8 mouse cellular contexts compared by ENCODE assay signal in the genomic region with DNA sequence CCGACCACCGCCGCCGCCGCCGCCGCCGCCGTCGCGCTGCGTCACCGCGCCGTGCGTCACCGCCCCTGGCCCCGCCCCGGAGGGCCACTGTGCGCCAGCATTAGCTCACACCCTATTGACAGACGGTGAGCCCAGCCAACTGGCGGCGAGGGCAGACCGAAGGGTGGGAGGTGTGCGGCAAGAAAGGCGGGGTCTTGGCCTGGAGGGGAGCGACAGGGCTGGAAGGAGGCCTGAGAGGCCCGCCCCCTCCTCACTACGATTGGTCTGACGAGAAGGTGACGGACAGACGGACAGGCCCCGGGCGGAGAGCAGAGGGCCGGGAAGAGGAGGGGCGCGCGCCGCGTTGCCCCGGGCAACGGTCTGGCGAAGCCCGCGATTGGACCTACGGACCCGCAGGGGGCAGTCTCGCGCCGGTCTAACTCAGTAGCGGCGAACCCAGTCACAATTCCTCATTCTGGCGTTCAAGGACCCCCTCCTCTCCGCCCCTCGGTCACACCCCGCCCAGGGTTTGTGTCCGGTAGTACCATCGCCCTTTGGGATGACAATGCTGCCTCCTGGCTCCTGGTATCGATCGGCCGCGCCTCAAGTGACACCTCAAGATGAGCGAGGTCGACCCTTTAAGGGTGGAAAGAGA. TPM values are rescaled to one million over a fixed set of nuclear protein-coding genes. Genes with fewer than 3 reads are reported as not detected.
A peak's percentile ranks its signal among the peaks of the same experiment; 100 is the strongest.
DNase-seq lines count a peak whose midpoint lies in the region; ATAC-seq lines count a peak whose summit lies in the region.

No protein-coding gene starts in this region.

- peak; percentile 99 for ATAC-seq in hindbrain, embryonic 11.5 days (ENCODE audit: low FRiP score)

- H3K36me3 ChIP-seq in hindbrain, embryonic 11.5 days (ENCODE audit: control insufficient read depth, insufficient read depth, low read length), result no peaks in the 10 kb centered on the region

- peak; percentile 100 for DNase-seq in Muller cell, postnatal 12 days (ENCODE audit: inconsistent ontology term)
- peak; percentile 100 for DNase-seq in cerebellum, adult 9-11 months
- DNase-seq in frontal cortex, adult 2 months (ENCODE audit: extremely low spot score in 1 of 2, low spot score in 1 of 2), result peak; percentile 100
- DNase-seq in hindbrain, embryonic 11.5 days (ENCODE audit: low spot score), result peak; percentile 99
- DNase-seq in layer of hippocampus, postnatal 10 days (ENCODE audit: low spot score in 2 of 2), result peak; percentile 100
- DNase-seq in lung, postnatal 10 days, result peak; percentile 100
- DNase-seq in ovary, postnatal 36 days (ENCODE audit: low spot score), result peak; percentile 100
- DNase-seq in thymus, postnatal 25 days, result peak; percentile 100

- under 1% methylated on average over 43 of the region's 64 CpGs for WGBS in hindbrain, embryonic 11.5 days

- peak overlapping the region; percentile 53; the same call in 1 of the 2 replicates for H3K27ac ChIP-seq in hindbrain, embryonic 11.5 days (ENCODE audit: low read depth, low read length)

- peak overlapping the region; percentile 83 for H3K9ac ChIP-seq in hindbrain, embryonic 11.5 days (ENCODE audit: low read depth, low read length)

- H3K9me3 ChIP-seq in hindbrain, embryonic 11.5 days (ENCODE audit: control insufficient read depth, low read length), result no peaks in the 10 kb centered on the region

- H3K4me3 ChIP-seq in hindbrain, embryonic 11.5 days (ENCODE audit: low read depth, low read length), result peak overlapping the region; percentile 72

- H3K4me1 ChIP-seq in hindbrain, embryonic 11.5 days (replicated peaks; ENCODE audit: control insufficient read depth, insufficient read depth, low read length), result peaks cover 5% of the 10 kb centered on the region; the same call in 1 of the 2 replicates

- no peaks in the 10 kb centered on the region for H3K27me3 ChIP-seq in hindbrain, embryonic 11.5 days (ENCODE audit: control insufficient read depth, insufficient read depth, low read length)

- H3K4me2 ChIP-seq in hindbrain, embryonic 11.5 days (replicated peaks; ENCODE audit: low read depth, low read length), result peak overlapping the region; percentile 60

RNA-seq across cellular contexts. Expression of gene Gmfg, which starts 0.9 kb away (rescaled TPM):
- 4.0 and 5.2 TPM in 2 replicates for polyA plus RNA-seq in frontal cortex, adult 2 months (2012; rRNA removed)
- 6.5 and 8.7 TPM in 2 replicates for polyA plus RNA-seq in hindbrain, embryonic 11.5 days (2014; fragmentation: Nextera tagmentation; extraction: Ambion mirVana)
- total RNA-seq in layer of hippocampus, postnatal 10 days (2021), result 1 to 10 TPM; 4.2 to 4.3 TPM

RNA-seq across cellular contexts. Expression of gene Lrfn1, which starts 15.4 kb away (rescaled TPM):
- 39.9 and 40.4 TPM in 2 replicates for polyA plus RNA-seq in frontal cortex, adult 2 months (2012; rRNA removed)
- 5.8 and 6.6 TPM in 2 replicates for polyA plus RNA-seq in hindbrain, embryonic 11.5 days (2014; fragmentation: Nextera tagmentation; extraction: Ambion mirVana)
- 10 to 100 TPM; 91.8 to 96.1 TPM for total RNA-seq in layer of hippocampus, postnatal 10 days (2021)

RNA-seq across cellular contexts. Expression of gene Paf1, which starts 43.6 kb away (rescaled TPM):
- 149 and 182 TPM in 2 replicates for polyA plus RNA-seq in frontal cortex, adult 2 months (2012; rRNA removed)
- 77.6 and 79.9 TPM in 2 replicates for polyA plus RNA-seq in hindbrain, embryonic 11.5 days (2014; fragmentation: Nextera tagmentation; extraction: Ambion mirVana)
- 10 to 100 TPM; 73.3 to 93.0 TPM for total RNA-seq in layer of hippocampus, postnatal 10 days (2021)

RNA-seq across cellular contexts. Expression of gene Med29, which starts 43.9 kb away (rescaled TPM):
- polyA plus RNA-seq in frontal cortex, adult 2 months (2012; rRNA removed), result 32.8 and 39.2 TPM in 2 replicates
- polyA plus RNA-seq in hindbrain, embryonic 11.5 days (2014; fragmentation: Nextera tagmentation; extraction: Ambion mirVana), result 47.6 and 49.7 TPM in 2 replicates
- total RNA-seq in layer of hippocampus, postnatal 10 days (2021), result 10 to 100 TPM; 20.5 to 20.9 TPM

RNA-seq across cellular contexts. Expression of gene Zfp36, which starts 56.3 kb away (rescaled TPM):
- polyA plus RNA-seq in frontal cortex, adult 2 months (2012; rRNA removed), result 3.1 and 3.9 TPM in 2 replicates
- 3.4 and 3.9 TPM in 2 replicates for polyA plus RNA-seq in hindbrain, embryonic 11.5 days (2014; fragmentation: Nextera tagmentation; extraction: Ambion mirVana)
- 1 to 10 TPM; 3.4 to 3.9 TPM for total RNA-seq in layer of hippocampus, postnatal 10 days (2021)

Comparison
In these comparisons a context has a peak if more than half of its experiments do, and no peak if none do; other contexts are left out.
1. Peak in every context shown above with its lines: DNase-seq, ATAC-seq, H3K4me3 ChIP-seq and H3K27ac ChIP-seq.